Mouse (Mus musculus) ES-Bruce4 (cell line): ENCODE data around the gene Arpc4. TPM values are rescaled to one million over a fixed set of nuclear protein-coding genes. Genes with fewer than 3 reads are reported as not detected.

Experiments used
- H3K27ac ChIP-seq: 2 replicates; pipeline ENCODE4 v1.5.1; 2012; ENCODE audit warnings: low read length, inconsistent platforms; ENCODE audit not compliant: insufficient read depth
- H3K27me3 ChIP-seq: 2 replicates; pipeline ENCODE4 v1.6.1; 2012; ENCODE audit warnings: mild to moderate bottlenecking, low read length, inconsistent platforms; ENCODE audit not compliant: control insufficient read depth, poor library complexity, insufficient read depth, severe bottlenecking
- H3K36me3 ChIP-seq: 2 replicates; pipeline ENCODE4 v1.6.1; 2012; ENCODE audit warnings: inconsistent platforms, mild to moderate bottlenecking, low read length, moderate library complexity; ENCODE audit not compliant: control insufficient read depth, poor library complexity, insufficient read depth, severe bottlenecking
- H3K4me1 ChIP-seq: one replicate; pipeline ENCODE4 v1.8.1; 2011; ENCODE audit warnings: low read length; ENCODE audit not compliant: control insufficient read depth, insufficient read depth
- H3K4me3 ChIP-seq: 2 replicates; pipeline ENCODE4 v1.5.1; 2011; ENCODE audit warnings: low read depth, mild to moderate bottlenecking, low read length
- H3K9ac ChIP-seq: 2 replicates; pipeline ENCODE4 v1.6.1; 2012; ENCODE audit warnings: low read depth, mild to moderate bottlenecking, inconsistent platforms; ENCODE audit not compliant: poor library complexity, severe bottlenecking
- H3K9me3 ChIP-seq: replicated peaks from 2 replicates; pipeline ENCODE4 v1.6.1; 2012; ENCODE audit warnings: mild to moderate bottlenecking, low read length, inconsistent platforms; ENCODE audit not compliant: control insufficient read depth, poor library complexity, insufficient read depth, severe bottlenecking
- CTCF ChIP-seq: IDR thresholded peaks from one replicate; pipeline ENCODE4 v1.8.1; 2011; ENCODE audit warnings: low read depth, low read length
- EP300 ChIP-seq: IDR thresholded peaks from 2 replicates; pipeline ENCODE4 v1.6.1; 2011; ENCODE audit warnings: low read depth, low read length; ENCODE audit not compliant: insufficient read depth
- POLR2A ChIP-seq: IDR thresholded peaks from one replicate; pipeline ENCODE4 v1.8.1; 2011; ENCODE audit warnings: low read length; ENCODE audit not compliant: insufficient read depth
- polyA plus RNA-seq: library from polyadenylated mRNA; stranded (reverse); fragments of >200 nt; gene quantifications from 2 replicates; pipeline ENCODE4 v1.2.4, GENCODE M21; 2011; ENCODE audit warnings: low read depth; ENCODE audit not compliant: missing spikeins, insufficient read depth, insufficient read length

Arpc4 gene
- polyA plus RNA-seq, 1 experiment, result 120 TPM

GRCm38 (mm10) chr6:113368577-113368976, 9.3 kb upstream of the Arpc4 start:
- Histone ChIP-seq H3K27ac (peak overlapping the region; percentile 92), H3K9me3 (no peaks in the 10 kb centered on the region), H3K4me1 (no peaks in the 10 kb centered on the region), H3K4me3 (peak overlapping the region; percentile 1; the same call in 1 of the 2 replicates), H3K27me3 (no peaks in the 10 kb centered on the region), H3K36me3 (peaks cover 16% of the 10 kb centered on the region), H3K9ac (0 out of 2 replicates have a peak overlapping the region, but pooled peaks have one; percentile 5)
- no peak for TF ChIP-seq EP300
- no peak for TF ChIP-seq CTCF
- no peak for TF ChIP-seq POLR2A

GRCm38 (mm10) chr6:113370194-113370929, 7.6 kb upstream of the Arpc4 start:
- TF ChIP-seq POLR2A (no peak), CTCF (no peak), EP300 (no peak)
- Histone ChIP-seq H3K27me3 (no peaks in the 10 kb centered on the region), H3K9me3 (no peaks in the 10 kb centered on the region), H3K36me3 (peaks cover 27% of the 10 kb centered on the region), H3K9ac (no peak overlapping the region), H3K4me3 (no peak overlapping the region), H3K27ac (no peak overlapping the region), H3K4me1 (no peaks in the 10 kb centered on the region)

- Histone ChIP-seq H3K9me3 (no peaks in the 10 kb centered on the region), H3K4me1 (no peaks in the 10 kb centered on the region), H3K27ac (no peak overlapping the region), H3K27me3 (no peaks in the 10 kb centered on the region), H3K4me3 (no peak overlapping the region), H3K9ac (no peak overlapping the region), H3K36me3 (peaks cover 30% of the 10 kb centered on the region)
- TF ChIP-seq CTCF (no peak), EP300 (no peak), POLR2A (no peak)
These were observed 4.4 kb upstream of the Arpc4 start for GRCm38 (mm10) chr6:113373491-113373890.

- Histone ChIP-seq H3K9me3 (no peaks in the 10 kb centered on the region), H3K36me3 (peaks cover 36% of the 10 kb centered on the region), H3K4me3 (peak overlapping the region; percentile 78), H3K27ac (peak overlapping the region; percentile 44), H3K27me3 (no peaks in the 10 kb centered on the region), H3K9ac (peak overlapping the region; percentile 78), H3K4me1 (peaks cover 2% of the 10 kb centered on the region)
- TF ChIP-seq CTCF, result no peak
- no peak for TF ChIP-seq EP300
- TF ChIP-seq POLR2A, result peak; percentile 71
These were observed 781 bp upstream of the Arpc4 start for GRCm38 (mm10) chr6:113377172-113377495.

DNA sequence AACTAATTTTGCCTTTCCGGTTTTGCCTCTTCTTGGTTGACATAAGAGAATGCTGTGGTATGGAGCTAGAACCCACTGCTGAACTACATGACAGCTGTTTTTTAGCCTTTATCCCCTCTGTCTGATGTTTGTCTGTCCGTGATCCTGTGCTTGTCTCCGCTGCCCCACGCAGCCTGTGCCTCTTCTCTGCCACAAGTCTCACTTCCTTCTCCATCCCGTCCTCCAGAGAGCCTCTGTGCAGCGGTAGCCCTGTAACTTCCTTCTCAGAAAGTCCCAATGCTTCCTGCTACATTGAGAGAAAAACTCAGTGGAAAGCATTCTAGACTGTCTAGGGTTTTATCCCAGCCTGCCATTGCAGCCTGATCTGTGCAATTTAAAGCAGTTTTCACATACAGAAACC, 1.3 kb downstream of the Arpc4 start:
- H3K9me3 ChIP-seq, result no peaks in the 10 kb centered on the region
- peaks cover 2% of the 10 kb centered on the region for H3K4me1 ChIP-seq
- peak overlapping the region; percentile 14; the same call in 1 of the 2 replicates for H3K4me3 ChIP-seq
- H3K36me3 ChIP-seq, result peaks cover 45% of the 10 kb centered on the region
- no peak for TF ChIP-seq POLR2A
- TF ChIP-seq CTCF, result no peak
- TF ChIP-seq EP300, result no peak
- H3K27me3 ChIP-seq, result no peaks in the 10 kb centered on the region
- H3K27ac ChIP-seq, result no peak overlapping the region
- H3K9ac ChIP-seq, result peak overlapping the region; percentile 78; the same call in 1 of the 2 replicates

GRCm38 (mm10) chr6:113380480-113380879, 2.6 kb downstream of the Arpc4 start:
- no peak overlapping the region for H3K27ac ChIP-seq

More at GRCm38 (mm10) chr6:113380480-113380879, 2.6 kb downstream of the Arpc4 start:
- Histone ChIP-seq H3K4me1 (peaks cover 2% of the 10 kb centered on the region), H3K27me3 (no peaks in the 10 kb centered on the region), H3K9me3 (no peaks in the 10 kb centered on the region), H3K9ac (no peak overlapping the region), H3K36me3 (peaks cover 45% of the 10 kb centered on the region), H3K4me3 (no peak overlapping the region)
- TF ChIP-seq CTCF (no peak), EP300 (no peak), POLR2A (no peak)
